Mouse (Mus musculus): ENCODE measurements at regions not wholly inside any gene's neighbourhood (a gene's known extent, or its start where the extent isn't known, plus 50 kb on each side); places are given as distances from the start of the nearest gene placed in this dataset.

GRCm38 (mm10) chr17:75705357-75705756 lies 153.6 kb upstream of the Fam98a start:
- TF ChIP-seq CTCF (IDR thresholded peaks at IDR 0.05; ENCODE audit: control insufficient read depth, insufficient read depth, insufficient replicate concordance, low read depth, low read length) (no peak), POLR2A (IDR thresholded peaks at IDR 0.05; ENCODE audit: control insufficient read depth, low read depth, low read length) (no peak)

Data from testis, adult 2 months (tissue).